Mouse (Mus musculus): ENCODE data around the gene Nip7. TPM values are rescaled to one million over a fixed set of nuclear protein-coding genes. Genes with fewer than 3 reads are reported as not detected.
A peak's percentile ranks its signal among the peaks of the same experiment; 100 is the strongest.
"Not testable (repeated sequence)": the region's sequence is repeated elsewhere in the genome, so short reads cannot be mapped to it uniquely, and the experiment has no call there.

The Nip7 gene
- total and polyA plus RNA-seq, 3 experiments = 19.4 to 27.9 (median 27.3) TPM

DNA sequence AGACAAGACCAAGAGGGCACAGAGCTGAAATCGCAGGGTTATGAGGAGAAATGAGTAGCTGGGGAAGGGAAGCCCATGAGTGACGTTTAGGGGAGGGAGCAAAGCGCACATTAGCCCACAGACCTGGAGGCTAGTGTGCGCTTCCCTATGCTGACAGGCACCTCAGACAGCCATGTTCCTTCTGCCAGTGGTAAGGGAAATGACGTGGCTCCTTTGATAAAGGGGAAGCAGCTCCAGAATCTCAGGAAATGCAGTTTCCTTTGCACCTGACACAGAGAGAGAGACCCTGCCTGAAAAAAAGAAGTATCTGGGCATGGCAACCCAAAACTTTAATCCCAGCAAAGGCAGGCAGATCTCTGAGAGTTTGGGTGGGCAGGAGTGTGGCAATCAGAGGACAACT lies 26.6 kb upstream of the Nip7 start:
- no peaks in the 10 kb centered on the region; the same call in 1 of the 2 replicates for H3K36me3 ChIP-seq (ENCODE audit: control insufficient read depth, insufficient read depth, low read length)
- H3K27ac ChIP-seq = no peak overlapping the region
- no peak for TF ChIP-seq EP300 (IDR thresholded peaks at IDR 0.05; ENCODE audit: insufficient read depth, low read depth, low read length)
- TF ChIP-seq POLR2A (IDR thresholded peaks at IDR 0.05; ENCODE audit: insufficient read depth, low read depth, low read length) = no peak
- TF ChIP-seq CTCF (IDR thresholded peaks at IDR 0.05) = no peak
- H3K27me3 ChIP-seq (ENCODE audit: control insufficient read depth, insufficient read depth, low read length) = no peaks in the 10 kb centered on the region
- 64% methylated on average over 5 of the region's 5 CpGs for WGBS
- no peak for DNase-seq
- intact Hi-C loops (cut with DNase I) = no loop called here
- H3K79me2 ChIP-seq (replicated peaks; ENCODE audit: control insufficient read depth, insufficient read depth, low read length) = peaks cover 2% of the 10 kb centered on the region; the same call in 1 of the 2 replicates
- H3K4me1 ChIP-seq (ENCODE audit: control insufficient read depth, insufficient read depth, low read length) = peaks cover 2% of the 10 kb centered on the region
- no peak overlapping the region for H3K9ac ChIP-seq (ENCODE audit: low read depth, low read length)
- H3K4me3 ChIP-seq = no peak overlapping the region

DNA sequence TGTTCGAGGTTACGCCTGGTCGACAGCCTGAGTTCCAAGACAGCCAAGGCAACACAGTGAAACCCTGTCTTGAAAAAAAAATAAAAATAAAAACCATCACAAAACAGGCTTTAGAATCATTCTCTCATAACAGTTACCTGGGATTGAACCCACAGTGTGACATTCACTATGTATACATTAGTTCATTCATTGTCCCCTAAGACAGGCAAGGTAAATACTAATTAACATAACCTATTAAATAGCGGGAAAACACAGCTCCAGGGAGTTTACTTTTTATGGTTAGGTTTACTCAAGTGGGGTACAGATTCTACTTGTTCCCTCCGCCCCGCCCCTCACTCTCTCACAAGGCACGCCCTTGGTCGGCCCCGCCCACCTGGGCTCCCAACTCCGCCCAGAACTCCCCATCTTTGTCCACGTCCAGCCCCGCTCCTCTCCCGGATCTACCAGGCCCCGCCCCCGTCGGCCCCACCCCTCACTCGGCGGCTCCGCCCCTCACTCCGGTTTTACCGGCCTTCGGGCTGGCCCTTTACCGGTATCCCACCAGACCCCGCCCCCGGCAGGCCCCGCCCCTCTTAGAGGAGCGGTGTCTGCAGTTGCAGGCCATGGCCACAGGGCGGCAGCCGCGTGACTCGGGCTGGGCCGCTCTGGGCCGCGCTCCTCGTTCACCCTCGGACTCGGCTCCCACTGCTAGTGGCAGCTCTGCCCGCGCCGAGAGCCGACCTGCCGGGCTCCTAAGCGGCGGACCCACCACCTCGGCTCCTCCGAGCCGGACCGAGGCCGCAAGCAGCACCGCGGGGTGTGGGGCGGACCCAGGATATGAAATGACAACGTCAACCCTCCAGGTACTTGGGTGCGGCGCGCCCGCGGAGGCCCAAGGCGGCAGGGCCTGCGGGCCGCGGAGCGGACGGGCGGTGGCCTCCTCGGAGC lies 25.8 kb upstream of the Nip7 start, which contains the start of gene Vps4a:
Gene Vps4a, plus strand, starts transcription at position 573 of the 927 bp plus-strand sequence.
- peak within 1 kb of the TSS; percentile 87 for H3K27ac ChIP-seq
- DNase-seq = peak; percentile 96 to 99
- intact Hi-C loops (cut with DNase I) = loop anchor here (1.0 kb wide), 2 partner anchors 17 to 25 kb away; partner anchors contain the start of genes Cog8, Nip7 and Pdf
- peak within 1 kb of the TSS; percentile 97 for H3K9ac ChIP-seq (ENCODE audit: low read depth, low read length)
- H3K79me2 ChIP-seq (replicated peaks; ENCODE audit: control insufficient read depth, insufficient read depth, low read length) = peaks cover 2% of the 10 kb centered on the region; the same call in 1 of the 2 replicates
- H3K4me3 ChIP-seq = peak within 1 kb of the TSS; percentile 95
- H3K27me3 ChIP-seq (ENCODE audit: control insufficient read depth, insufficient read depth, low read length) = no peaks in the 10 kb centered on the region
- H3K36me3 ChIP-seq (ENCODE audit: control insufficient read depth, insufficient read depth, low read length) = no peaks in the 10 kb centered on the region; the same call in 1 of the 2 replicates
- TF ChIP-seq CTCF (IDR thresholded peaks at IDR 0.05) (peak; percentile 97), POLR2A (IDR thresholded peaks at IDR 0.05; ENCODE audit: insufficient read depth, low read depth, low read length) (peak; percentile 61), EP300 (IDR thresholded peaks at IDR 0.05; ENCODE audit: insufficient read depth, low read depth, low read length) (no peak)
- H3K4me1 ChIP-seq (ENCODE audit: control insufficient read depth, insufficient read depth, low read length) = peaks cover 2% of the 10 kb centered on the region
- 5% methylated on average over 63 of the region's 66 CpGs for WGBS

DNA sequence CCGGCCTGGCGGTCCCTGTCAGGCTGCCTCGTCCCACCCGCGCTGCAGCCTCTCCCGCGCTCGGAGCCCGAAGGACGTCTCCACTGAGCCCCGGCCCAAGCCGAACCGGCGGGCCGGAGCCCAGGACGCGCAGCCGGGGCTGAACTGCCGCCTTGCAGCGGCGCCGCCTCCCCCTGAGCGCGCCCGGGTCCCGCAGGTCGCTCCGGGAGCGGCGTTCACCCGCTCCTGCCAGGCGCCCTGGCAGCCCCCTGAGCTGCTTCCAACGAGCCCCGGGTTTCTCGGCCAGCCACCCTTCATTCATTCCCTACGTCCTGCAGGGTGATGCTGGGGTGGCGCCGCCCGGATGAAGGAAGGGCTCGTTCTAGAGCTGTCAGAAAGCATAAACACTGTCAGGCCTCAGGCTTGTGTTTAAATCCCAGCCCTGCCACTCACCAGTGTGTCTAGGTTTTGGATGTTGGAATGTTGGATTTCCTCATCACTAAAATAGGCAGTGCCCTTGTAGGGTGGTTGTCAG lies 25.0 kb upstream of the Nip7 start:
- TF ChIP-seq CTCF (IDR thresholded peaks at IDR 0.05) (no peak), POLR2A (IDR thresholded peaks at IDR 0.05; ENCODE audit: insufficient read depth, low read depth, low read length) (no peak), EP300 (IDR thresholded peaks at IDR 0.05; ENCODE audit: insufficient read depth, low read depth, low read length) (no peak)
- peaks cover 2% of the 10 kb centered on the region; the same call in 1 of the 2 replicates for H3K79me2 ChIP-seq (replicated peaks; ENCODE audit: control insufficient read depth, insufficient read depth, low read length)
- intact Hi-C loops (cut with DNase I) = loop anchor here (1.0 kb wide), 2 partner anchors 17 to 25 kb away; partner anchors contain the start of genes Cog8, Nip7 and Pdf
- no peak for DNase-seq
- whole genome bisulfite sequencing = 0% methylated on average over 40 of the region's 40 CpGs
- peak overlapping the region; percentile 87 for H3K27ac ChIP-seq
- H3K4me1 ChIP-seq (ENCODE audit: control insufficient read depth, insufficient read depth, low read length) = peaks cover 7% of the 10 kb centered on the region
- peak overlapping the region; percentile 97 for H3K9ac ChIP-seq (ENCODE audit: low read depth, low read length)
- no peaks in the 10 kb centered on the region; the same call in 1 of the 2 replicates for H3K36me3 ChIP-seq (ENCODE audit: control insufficient read depth, insufficient read depth, low read length)
- peak overlapping the region; percentile 95 for H3K4me3 ChIP-seq
- no peaks in the 10 kb centered on the region for H3K27me3 ChIP-seq (ENCODE audit: control insufficient read depth, insufficient read depth, low read length)

DNA sequence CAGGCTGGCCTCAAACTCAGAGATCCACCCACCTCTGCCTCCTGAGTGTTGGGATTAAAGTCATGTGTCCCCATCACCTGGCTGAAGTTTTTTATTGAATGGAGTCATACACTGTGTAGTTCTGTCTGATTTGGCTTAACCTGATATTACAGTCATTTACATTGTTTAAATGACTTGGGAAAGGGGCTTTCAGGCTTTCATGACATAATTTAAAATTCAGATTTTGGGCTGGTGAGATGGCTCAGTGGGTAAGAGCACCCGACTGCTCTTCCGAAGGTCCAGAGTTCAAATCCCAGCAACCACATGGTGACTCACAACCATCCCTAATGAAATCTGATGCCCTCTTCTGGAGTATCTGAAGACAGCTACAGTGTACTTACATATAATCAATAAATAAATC lies 23.1 kb upstream of the Nip7 start:
- H3K9ac ChIP-seq (ENCODE audit: low read depth, low read length); intact Hi-C loops (cut with DNase I); H3K4me1 ChIP-seq (ENCODE audit: control insufficient read depth, insufficient read depth, low read length); H3K79me2 ChIP-seq (replicated peaks; ENCODE audit: control insufficient read depth, insufficient read depth, low read length); H3K4me3 ChIP-seq; H3K27me3 ChIP-seq (ENCODE audit: control insufficient read depth, insufficient read depth, low read length); H3K36me3 ChIP-seq (ENCODE audit: control insufficient read depth, insufficient read depth, low read length); DNase-seq; H3K27ac ChIP-seq: not testable (repeated sequence)
- 95% methylated on average over 2 of the region's 2 CpGs for WGBS

DNA sequence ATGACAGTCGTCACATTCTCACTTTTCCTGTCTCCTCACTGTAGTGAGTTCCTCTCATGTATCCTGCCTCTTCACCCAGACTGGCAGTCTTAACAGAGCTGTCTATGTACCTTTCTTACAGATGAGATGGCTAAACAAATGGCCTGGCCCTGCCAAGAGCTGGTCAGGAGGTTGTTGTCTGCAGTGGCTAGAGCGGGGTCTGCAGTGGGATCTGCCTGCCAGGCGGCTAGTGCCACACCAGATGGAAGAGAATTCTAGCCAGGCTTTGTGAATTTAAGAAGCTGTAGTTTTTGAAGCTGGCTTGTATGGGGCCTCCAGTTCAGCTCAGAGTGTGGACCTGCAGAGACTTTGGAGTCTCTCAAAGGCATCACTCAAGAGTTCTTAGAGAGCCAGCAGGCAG lies 21.0 kb upstream of the Nip7 start:
- peaks cover 7% of the 10 kb centered on the region for H3K4me1 ChIP-seq (ENCODE audit: control insufficient read depth, insufficient read depth, low read length)
- H3K27me3 ChIP-seq (ENCODE audit: control insufficient read depth, insufficient read depth, low read length) = no peaks in the 10 kb centered on the region
- peaks cover 2% of the 10 kb centered on the region; the same call in 1 of the 2 replicates for H3K79me2 ChIP-seq (replicated peaks; ENCODE audit: control insufficient read depth, insufficient read depth, low read length)
- intact Hi-C loops (cut with DNase I) = no loop called here
- DNase-seq = no peak
- no peak overlapping the region for H3K9ac ChIP-seq (ENCODE audit: low read depth, low read length)
- H3K36me3 ChIP-seq (ENCODE audit: control insufficient read depth, insufficient read depth, low read length) = no peaks in the 10 kb centered on the region; the same call in 1 of the 2 replicates
- no peak for TF ChIP-seq EP300 (IDR thresholded peaks at IDR 0.05; ENCODE audit: insufficient read depth, low read depth, low read length)
- TF ChIP-seq CTCF (IDR thresholded peaks at IDR 0.05) = no peak
- no peak for TF ChIP-seq POLR2A (IDR thresholded peaks at IDR 0.05; ENCODE audit: insufficient read depth, low read depth, low read length)
- H3K4me3 ChIP-seq = no peak overlapping the region
- 88% methylated on average over 3 of the region's 3 CpGs for WGBS
- no peak overlapping the region for H3K27ac ChIP-seq
